Mouse (Mus musculus) MEL (cell line): ENCODE measurements around the gene Polr2h.

ENCODE experiments used
- CTCF ChIP-seq, 3 experiments: IDR thresholded peaks in 2 of 3; conservative IDR thresholded peaks in 1 of 3; 2 replicates each; pipeline ENCODE4 v1.5.1; 2011 to 2012; ENCODE audit warnings: low read length in 3 of 3, low read depth in 2 of 3, mild to moderate bottlenecking in 2 of 3, improper control_type of control experiment in 1 of 3, inconsistent platforms in 1 of 3, mixed read lengths in 1 of 3, moderate library complexity in 1 of 3; ENCODE audit not compliant: control insufficient read depth in 1 of 3, insufficient read depth in 1 of 3, poor library complexity in 1 of 3, severe bottlenecking in 1 of 3
- E2F4 ChIP-seq: IDR thresholded peaks from 2 replicates; pipeline ENCODE4 v1.6.1; 2011; ENCODE audit warnings: low read depth, low read length, improper control_type of control experiment, borderline replicate concordance
- ELF1 ChIP-seq: IDR thresholded peaks from 2 replicates; pipeline ENCODE4 v1.6.1; 2014; ENCODE audit warnings: low read depth, mild to moderate bottlenecking, inconsistent platforms, low read length, improper control_type of control experiment, moderate library complexity
- MAX ChIP-seq: IDR thresholded peaks from 2 replicates; pipeline ENCODE4 v1.6.1; 2011; ENCODE audit warnings: low read length, improper control_type of control experiment
- POLR2A ChIP-seq, 2 experiments: IDR thresholded peaks; 2 replicates each; pipeline ENCODE4 v1.6.1; 2011 to 2012; ENCODE audit warnings: low read length in 2 of 2, mild to moderate bottlenecking in 2 of 2, control low read depth in 1 of 2, improper control_type of control experiment in 1 of 2, low read depth in 1 of 2, moderate library complexity in 1 of 2; ENCODE audit not compliant: control insufficient read depth in 1 of 2, insufficient read depth in 1 of 2, poor library complexity in 1 of 2
- POLR2AphosphoS5 ChIP-seq: IDR thresholded peaks from 2 replicates; pipeline ENCODE4 v1.6.1; 2012; ENCODE audit warnings: low read depth, borderline replicate concordance, mild to moderate bottlenecking, inconsistent platforms, low read length, moderate library complexity, mixed read lengths
- RCOR1 ChIP-seq: IDR thresholded peaks from 2 replicates; pipeline ENCODE4 v1.6.1; 2012; ENCODE audit warnings: low read depth, mild to moderate bottlenecking, inconsistent platforms, low read length, improper control_type of control experiment
- USF1 ChIP-seq: IDR thresholded peaks from 2 replicates; pipeline ENCODE4 v1.6.1; 2014; ENCODE audit warnings: low read depth, mild to moderate bottlenecking, inconsistent platforms, low read length, improper control_type of control experiment, moderate library complexity
- ZC3H11A ChIP-seq: IDR thresholded peaks from 2 replicates; pipeline ENCODE4 v1.6.1; 2012; ENCODE audit warnings: low read depth, mild to moderate bottlenecking, inconsistent platforms, low read length, improper control_type of control experiment

DNA sequence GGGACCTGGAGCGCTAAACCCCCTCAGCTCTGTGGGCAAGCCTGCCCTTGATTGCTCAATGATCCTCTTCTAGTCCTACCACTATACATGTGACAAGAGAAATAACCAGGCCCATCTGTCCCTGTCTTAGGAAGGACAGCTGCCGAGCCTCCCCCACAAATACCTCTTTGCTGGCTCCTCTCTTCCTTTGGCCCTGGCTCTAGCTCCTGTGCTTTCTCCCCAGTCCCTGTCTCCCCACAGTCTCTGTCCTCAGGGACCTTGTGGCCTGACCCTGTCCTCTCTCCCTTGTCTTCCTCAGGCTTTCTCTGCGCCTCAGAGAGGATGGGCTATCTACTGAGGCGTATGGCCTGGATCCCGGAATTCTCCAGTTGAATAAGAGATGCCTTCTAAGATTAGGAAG is 14.2 kb downstream of the Polr2h start:
- TF ChIP-seq ZC3H11A: no peak
- no peak for TF ChIP-seq POLR2AphosphoS5
- no peak for TF ChIP-seq USF1
- TF ChIP-seq E2F4: no peak
- no peak for TF ChIP-seq CTCF (IDR thresholded peaks at IDR 0.05 in 2 of 3, conservative IDR thresholded peaks at IDR 0.05 in 1 of 3; ENCODE audit: control insufficient read depth in 1 of 3, insufficient read depth in 1 of 3, low read depth in 2 of 3, low read length in 3 of 3, poor library complexity in 1 of 3, severe bottlenecking in 1 of 3)
- TF ChIP-seq POLR2A (IDR thresholded peaks at IDR 0.05; ENCODE audit: control insufficient read depth in 1 of 2, insufficient read depth in 1 of 2, low read depth in 1 of 2, low read length in 2 of 2, poor library complexity in 1 of 2): no peak
- TF ChIP-seq MAX: no peak
- no peak for TF ChIP-seq ELF1
- TF ChIP-seq RCOR1: no peak
